Mouse (Mus musculus) ovary, adult 18-20 months (tissue): ENCODE measurements at regions not wholly inside any gene's neighbourhood (a gene's known extent, or its start where the extent isn't known, plus 50 kb on each side); places are given as distances from the start of the nearest gene placed in this dataset.

Experiments
- DNase-seq: peaks from one replicate; pipeline ENCODE4 v3.0.0; 2022; ENCODE audit warnings: low spot score, mixed read lengths

- no peak for DNase-seq
These were observed 56.1 kb upstream of the Pde7b start for GRCm38 (mm10) chr10:20780946-20781345.

- DNase-seq = no peak
These were observed 51.9 kb upstream of the Pde7b start for GRCm38 (mm10) chr10:20776640-20777413.

- DNase-seq = no peak
These were observed 51.0 kb upstream of the Pde7b start for GRCm38 (mm10) chr10:20775731-20776429.
